Mouse (Mus musculus) liver, embryonic 16.5 days (tissue): ENCODE measurements around the gene C1ql4. TPM values are rescaled to one million over a fixed set of nuclear protein-coding genes. Genes with fewer than 3 reads are reported as not detected.
A peak's percentile ranks its signal among the peaks of the same experiment; 100 is the strongest.
"Not testable (repeated sequence)": the region's sequence is repeated elsewhere in the genome, so short reads cannot be mapped to it uniquely, and the experiment has no call there.

Experiments used
- ATAC-seq: fragments of 200-750 bp; cut with Nextera tagmentation; 2 replicates; pipeline ENCODE4 v1.8.0; 2017; ENCODE audit warnings: low read depth, mild to moderate bottlenecking, moderate number of reproducible peaks, moderate library complexity
- H3K27ac ChIP-seq: fragments of 300-500 bp; sonication (generic); 2 replicates; pipeline ENCODE4 v1.5.1; 2014; ENCODE audit warnings: mild to moderate bottlenecking, low read length
- H3K27me3 ChIP-seq: fragments of 300-500 bp; sonication (generic); 2 replicates; pipeline ENCODE4 v1.6.1; 2014; ENCODE audit warnings: low read depth, low read length, mixed read lengths; ENCODE audit not compliant: control insufficient read depth, insufficient read depth
- H3K36me3 ChIP-seq: fragments of 300-500 bp; sonication (generic); 2 replicates; pipeline ENCODE4 v1.6.1; 2014; ENCODE audit warnings: mild to moderate bottlenecking; ENCODE audit not compliant: control insufficient read depth, insufficient read depth
- H3K4me1 ChIP-seq: fragments of 300-500 bp; sonication (generic); 2 replicates; pipeline ENCODE4 v1.6.1; 2014; ENCODE audit warnings: low read depth, low read length, mixed read lengths; ENCODE audit not compliant: control insufficient read depth
- H3K4me2 ChIP-seq: fragments of 300-500 bp; sonication (generic); 2 replicates; pipeline ENCODE4 v1.6.1; 2014; ENCODE audit warnings: low read depth, low read length, mixed read lengths
- H3K4me3 ChIP-seq: fragments of 300-500 bp; sonication (generic); 2 replicates; pipeline ENCODE4 v1.5.1; 2014; ENCODE audit warnings: low read depth, mild to moderate bottlenecking, low read length
- H3K9ac ChIP-seq: fragments of 300-500 bp; sonication (generic); 2 replicates; pipeline ENCODE4 v1.6.1; 2014; ENCODE audit warnings: low read depth, low read length
- H3K9me3 ChIP-seq: fragments of 300-500 bp; sonication (generic); replicated peaks from 2 replicates; pipeline ENCODE4 v1.6.1; 2016; ENCODE audit warnings: low read length; ENCODE audit not compliant: control insufficient read depth
- WGBS: fragments of 180-500 bp; shearing (Covaris S2); extraction: QIAGEN DNeasy Blood & Tissue Kit; methylation state at CpG from one replicate; pipeline ENCODE4 v1.1.7; 2014; ENCODE audit not compliant: insufficient replicate concordance; 5-methylcytosine and 5-hydroxymethylcytosine counted together
- polyA plus RNA-seq: library from polyadenylated mRNA; unstranded; fragments of >200 nt; fragmentation: Nextera tagmentation; extraction: Ambion mirVana; gene quantifications from 2 replicates; pipeline ENCODE4 v1.2.1, GENCODE M21; 2015

Gene C1ql4
- polyA plus RNA-seq, 1 experiment from 2014 or later, result not detected

DNA sequence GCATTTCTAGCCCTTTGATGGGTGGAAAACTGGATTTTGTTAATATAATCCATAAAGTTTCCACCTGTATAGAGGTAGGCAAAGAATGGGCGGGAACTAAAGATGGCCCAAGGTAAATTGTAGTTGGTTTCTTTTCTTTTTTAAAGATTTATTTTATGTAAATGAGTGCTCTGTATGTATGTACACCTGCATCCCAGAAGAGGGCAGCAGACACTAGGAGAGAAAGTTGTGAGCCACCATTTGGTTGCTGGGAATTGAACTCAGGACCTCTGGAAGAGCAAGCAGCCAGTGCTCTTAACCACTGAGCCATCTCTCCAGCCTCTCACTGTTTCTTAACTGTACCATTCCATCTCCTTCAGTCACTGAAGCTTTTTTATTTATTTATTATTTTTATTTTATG, 15.6 kb downstream of the C1ql4 start:
- Histone ChIP-seq H3K4me3 (no peak overlapping the region), H3K27me3 (peaks cover 3% of the 10 kb centered on the region; the same call in 1 of the 2 replicates), H3K9me3 (no peaks in the 10 kb centered on the region), H3K9ac (no peak overlapping the region), H3K4me2 (no peak overlapping the region), H3K27ac (no peak overlapping the region), H3K4me1 (peaks cover 13% of the 10 kb centered on the region), H3K36me3 (no peaks in the 10 kb centered on the region)
- ATAC-seq, result no peak
- 55% methylated on average over 1 of the region's 1 CpGs for WGBS

- H3K4me2 ChIP-seq, result no peak overlapping the region
- H3K27me3 ChIP-seq, result peaks cover 13% of the 10 kb centered on the region
- no peak overlapping the region for H3K9ac ChIP-seq
- H3K4me3 ChIP-seq, result no peak overlapping the region
- 62% methylated on average over 12 of the region's 12 CpGs for WGBS
- no peaks in the 10 kb centered on the region for H3K36me3 ChIP-seq
- no peaks in the 10 kb centered on the region for H3K4me1 ChIP-seq
- H3K27ac ChIP-seq, result no peak overlapping the region
- H3K9me3 ChIP-seq, result no peaks in the 10 kb centered on the region
- ATAC-seq, result no peak
Observed at GRCm38 (mm10) chr15:99065557-99066165, 22.0 kb downstream of the C1ql4 start.

GRCm38 (mm10) chr15:99056332-99056731, 31.3 kb downstream of the C1ql4 start:
- no peak overlapping the region for H3K4me2 ChIP-seq
- H3K9ac ChIP-seq, result no peak overlapping the region
- H3K4me1 ChIP-seq, result peaks cover 6% of the 10 kb centered on the region
- H3K36me3 ChIP-seq, result no peaks in the 10 kb centered on the region
- ATAC-seq, result no peak; the same call in 1 of the 2 replicates
- H3K9me3 ChIP-seq, result no peaks in the 10 kb centered on the region
- H3K4me3 ChIP-seq, result no peak overlapping the region
- H3K27me3 ChIP-seq, result peaks cover 67% of the 10 kb centered on the region
- 10% methylated on average over 14 of the region's 14 CpGs for WGBS
- H3K27ac ChIP-seq, result no peak overlapping the region

- Histone ChIP-seq H3K4me2 (peak overlapping the region; percentile 43), H3K9ac (no peak overlapping the region), H3K9me3 (no peaks in the 10 kb centered on the region), H3K27ac (no peak overlapping the region), H3K4me3 (peak overlapping the region; percentile 24), H3K4me1 (peaks cover 6% of the 10 kb centered on the region), H3K36me3 (no peaks in the 10 kb centered on the region), H3K27me3 (peaks cover 65% of the 10 kb centered on the region)
- ATAC-seq, result peak; percentile 37; the same call in 1 of the 2 replicates
- WGBS, result 0% methylated on average over 30 of the region's 37 CpGs
Observed at GRCm38 (mm10) chr15:99055511-99055961, 32.1 kb downstream of the C1ql4 start.

GRCm38 (mm10) chr15:99055040-99055439, 32.6 kb downstream of the C1ql4 start, which contains the start of gene Prph:
Prph (plus strand) TSS chr15:99055174.
- Histone ChIP-seq H3K9me3 (no peaks in the 10 kb centered on the region), H3K9ac (no peak within 1 kb of the TSS), H3K4me1 (peaks cover 6% of the 10 kb centered on the region), H3K36me3 (no peaks in the 10 kb centered on the region), H3K27ac (no peak within 1 kb of the TSS), H3K4me3 (peak within 1 kb of the TSS; percentile 24), H3K4me2 (peak within 1 kb of the TSS; percentile 43), H3K27me3 (peaks cover 65% of the 10 kb centered on the region)
- WGBS, result 4% methylated on average over 29 of the region's 30 CpGs
- no peak for ATAC-seq

GRCm38 (mm10) chr15:99053373-99053772, 34.2 kb downstream of the C1ql4 start:
- Histone ChIP-seq H3K4me3 (no peak overlapping the region), H3K27me3 (peaks cover 57% of the 10 kb centered on the region), H3K27ac (no peak overlapping the region), H3K36me3 (no peaks in the 10 kb centered on the region), H3K9ac (no peak overlapping the region), H3K4me1 (peaks cover 6% of the 10 kb centered on the region), H3K4me2 (no peak overlapping the region), H3K9me3 (no peaks in the 10 kb centered on the region)
- WGBS, result 20% methylated on average over 9 of the region's 9 CpGs
- no peak for ATAC-seq

DNA sequence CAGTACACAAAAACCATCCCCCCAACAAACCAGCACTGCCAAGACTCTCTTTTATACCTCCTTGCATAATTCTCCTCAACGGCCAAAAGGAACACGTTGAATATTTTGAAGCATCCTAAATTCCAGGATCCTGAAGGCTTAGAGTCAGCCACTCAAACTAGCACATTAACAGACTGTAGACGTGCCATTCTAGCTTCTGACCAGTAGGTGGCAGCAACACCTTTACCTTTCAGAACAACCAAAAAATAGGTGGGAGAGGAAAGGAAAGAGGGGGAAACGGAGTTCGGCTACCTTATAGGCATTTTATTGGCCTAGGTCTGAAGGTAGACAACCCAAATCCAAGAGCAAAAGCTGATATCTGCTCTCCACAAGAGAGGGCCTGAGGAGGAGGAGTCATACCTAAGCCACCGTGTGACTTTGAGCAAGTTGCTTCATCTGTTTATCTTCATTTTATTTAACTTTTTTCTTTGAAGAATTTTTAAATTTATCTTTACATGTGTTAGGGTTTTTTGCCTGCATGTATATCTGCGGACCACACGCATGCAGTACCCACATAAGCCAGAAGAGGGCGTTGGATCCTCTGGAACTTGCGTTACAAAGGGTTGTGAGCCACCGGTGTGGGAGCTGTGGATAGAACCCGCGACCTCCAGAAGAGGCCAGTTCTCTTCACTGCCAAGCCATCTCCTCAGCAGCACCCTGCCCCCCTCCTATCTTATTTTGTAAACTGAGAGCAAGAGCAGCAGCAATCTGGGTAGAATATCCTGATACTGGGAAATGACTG, 38.0 kb downstream of the C1ql4 start:
- Histone ChIP-seq H3K4me2 (no peak overlapping the region), H3K27ac (no peak overlapping the region), H3K9me3 (no peaks in the 10 kb centered on the region), H3K4me1 (no peaks in the 10 kb centered on the region; the same call in 1 of the 2 replicates), H3K9ac (no peak overlapping the region), H3K27me3 (peaks cover 20% of the 10 kb centered on the region), H3K4me3 (no peak overlapping the region), H3K36me3 (no peaks in the 10 kb centered on the region)
- ATAC-seq, result no peak
- WGBS, result 28% methylated on average over 13 of the region's 13 CpGs

GRCm38 (mm10) chr15:99045734-99046133, 41.9 kb downstream of the C1ql4 start:
- not testable (repeated sequence) for H3K36me3 ChIP-seq, H3K4me1 ChIP-seq, H3K27me3 ChIP-seq, H3K27ac ChIP-seq, H3K4me3 ChIP-seq, H3K4me2 ChIP-seq, H3K9me3 ChIP-seq, ATAC-seq, H3K9ac ChIP-seq
- 69% methylated on average over 6 of the region's 6 CpGs for WGBS

GRCm38 (mm10) chr15:99044854-99045253, 42.8 kb downstream of the C1ql4 start:
- WGBS, result 48% methylated on average over 3 of the region's 3 CpGs
- no peak overlapping the region for H3K4me2 ChIP-seq
- no peak overlapping the region for H3K27ac ChIP-seq
- H3K4me3 ChIP-seq, result no peak overlapping the region
- no peak for ATAC-seq
- H3K36me3 ChIP-seq, result no peaks in the 10 kb centered on the region
- no peaks in the 10 kb centered on the region; the same call in 1 of the 2 replicates for H3K4me1 ChIP-seq
- H3K9me3 ChIP-seq, result no peaks in the 10 kb centered on the region
- H3K27me3 ChIP-seq, result no peaks in the 10 kb centered on the region
- no peak overlapping the region for H3K9ac ChIP-seq
